Mouse (Mus musculus) megakaryocyte, embryonic 14.5 days (primary cell): ENCODE results near the gene Cadps. TPM values are rescaled to one million over a fixed set of nuclear protein-coding genes. Genes with fewer than 3 reads are reported as not detected.

ENCODE experiments used
- H3K27me3 ChIP-seq: replicated peaks from 2 replicates; pipeline ENCODE3; 2012; ENCODE audit warnings: inconsistent platforms
- H3K36me3 ChIP-seq: replicated peaks from 2 replicates; pipeline ENCODE3; 2012; ENCODE audit warnings: low read length, inconsistent platforms, mixed read lengths
- H3K4me1 ChIP-seq: 2 replicates; pipeline ENCODE4 v1.6.1; 2012; ENCODE audit warnings: inconsistent platforms
- H3K4me3 ChIP-seq: replicated peaks from 2 replicates; pipeline ENCODE3; 2012; ENCODE audit warnings: moderate library complexity, mild to moderate bottlenecking, inconsistent platforms
- H3K9me3 ChIP-seq: 2 replicates; pipeline ENCODE4 v1.6.1; 2012; ENCODE audit warnings: inconsistent platforms
- FLI1 ChIP-seq: IDR thresholded peaks from 2 replicates; pipeline ENCODE4 v1.6.1; 2012; ENCODE audit warnings: low read length, inconsistent platforms, mixed read lengths
- GATA1 ChIP-seq: IDR thresholded peaks from 3 replicates; pipeline ENCODE4 v1.6.1; 2012; ENCODE audit warnings: mixed read lengths, low read length, inconsistent platforms, borderline replicate concordance
- polyA plus RNA-seq: library from polyadenylated mRNA; stranded (reverse); fragments of >175 nt; gene quantifications from 2 replicates; pipeline ENCODE4 v1.2.3, GENCODE M21; 2012; ENCODE audit warnings: low replicate concordance; ENCODE audit not compliant: insufficient read depth

Cadps gene
- polyA plus RNA-seq, 1 experiment, result not detected

GRCm38 (mm10) chr14:12685015-12685414, 137.9 kb downstream of the Cadps start:
- Histone ChIP-seq H3K4me1 (no peaks in the 10 kb centered on the region), H3K4me3 (no peak overlapping the region), H3K27me3 (no peaks in the 10 kb centered on the region), H3K9me3 (no peaks in the 10 kb centered on the region; the same call in 1 of the 2 replicates), H3K36me3 (no peaks in the 10 kb centered on the region)
- no peak for TF ChIP-seq GATA1
- no peak for TF ChIP-seq FLI1

GRCm38 (mm10) chr14:12680819-12681638, 141.8 kb downstream of the Cadps start:
- H3K36me3 ChIP-seq, result no peaks in the 10 kb centered on the region
- no peaks in the 10 kb centered on the region for H3K4me1 ChIP-seq
- H3K9me3 ChIP-seq, result 0 out of 2 replicates have a peak, but pooled peaks cover 3% of the 10 kb centered on the region
- H3K4me3 ChIP-seq, result no peak overlapping the region
- TF ChIP-seq FLI1 (no peak), GATA1 (no peak)
- H3K27me3 ChIP-seq, result no peaks in the 10 kb centered on the region

- Histone ChIP-seq H3K4me1 (no peaks in the 10 kb centered on the region), H3K27me3 (no peaks in the 10 kb centered on the region), H3K36me3 (no peaks in the 10 kb centered on the region), H3K9me3 (no peaks in the 10 kb centered on the region), H3K4me3 (no peak overlapping the region)
- no peak for TF ChIP-seq GATA1
- no peak for TF ChIP-seq FLI1
Observed at GRCm38 (mm10) chr14:12661430-12661829, 161.4 kb downstream of the Cadps start.

- TF ChIP-seq FLI1 (no peak), GATA1 (no peak)
- Histone ChIP-seq H3K4me3 (no peak overlapping the region), H3K36me3 (no peaks in the 10 kb centered on the region), H3K9me3 (no peaks in the 10 kb centered on the region), H3K4me1 (no peaks in the 10 kb centered on the region), H3K27me3 (no peaks in the 10 kb centered on the region)
Observed at GRCm38 (mm10) chr14:12657351-12657750, 165.5 kb downstream of the Cadps start.

GRCm38 (mm10) chr14:12642868-12643512, 179.9 kb downstream of the Cadps start:
- H3K4me3 ChIP-seq, result no peak overlapping the region
- no peaks in the 10 kb centered on the region for H3K9me3 ChIP-seq
- H3K36me3 ChIP-seq, result no peaks in the 10 kb centered on the region
- no peak for TF ChIP-seq GATA1
- no peaks in the 10 kb centered on the region for H3K4me1 ChIP-seq
- H3K27me3 ChIP-seq, result no peaks in the 10 kb centered on the region

GRCm38 (mm10) chr14:12638762-12639161, 184.1 kb downstream of the Cadps start:
- Histone ChIP-seq H3K4me1 (no peaks in the 10 kb centered on the region), H3K36me3 (no peaks in the 10 kb centered on the region), H3K4me3 (no peak overlapping the region), H3K27me3 (no peaks in the 10 kb centered on the region), H3K9me3 (no peaks in the 10 kb centered on the region)
- TF ChIP-seq GATA1 (no peak), FLI1 (no peak)

GRCm38 (mm10) chr14:12637121-12637754, 185.6 kb downstream of the Cadps start:
- Histone ChIP-seq H3K4me3 (no peak overlapping the region), H3K9me3 (no peaks in the 10 kb centered on the region), H3K4me1 (no peaks in the 10 kb centered on the region), H3K27me3 (no peaks in the 10 kb centered on the region), H3K36me3 (no peaks in the 10 kb centered on the region)
- TF ChIP-seq FLI1 (no peak), GATA1 (no peak)

GRCm38 (mm10) chr14:12624256-12625130, 198.4 kb downstream of the Cadps start:
- no peaks in the 10 kb centered on the region; the same call in 1 of the 2 replicates for H3K9me3 ChIP-seq
- TF ChIP-seq FLI1 (no peak), GATA1 (no peak)
- no peak overlapping the region for H3K4me3 ChIP-seq
- H3K27me3 ChIP-seq, result no peaks in the 10 kb centered on the region
- H3K4me1 ChIP-seq, result no peaks in the 10 kb centered on the region
- H3K36me3 ChIP-seq, result no peaks in the 10 kb centered on the region

GRCm38 (mm10) chr14:12607025-12607424, 215.9 kb downstream of the Cadps start:
- H3K9me3 ChIP-seq, result 0 out of 2 replicates have a peak, but pooled peaks cover 4% of the 10 kb centered on the region
- no peaks in the 10 kb centered on the region for H3K4me1 ChIP-seq
- no peaks in the 10 kb centered on the region for H3K36me3 ChIP-seq
- H3K27me3 ChIP-seq, result no peaks in the 10 kb centered on the region
- TF ChIP-seq GATA1 (no peak), FLI1 (no peak)
- no peak overlapping the region for H3K4me3 ChIP-seq
